Mouse (Mus musculus): Measurements from ENCODE around the gene Fam83f. TPM values are rescaled to one million over a fixed set of nuclear protein-coding genes. Genes with fewer than 3 reads are reported as not detected.
A peak's percentile ranks its signal among the peaks of the same experiment; 100 is the strongest.

Fam83f gene
- total RNA-seq, 4 experiments from 2014 or later = 0.28 to 0.50 (median 0.43) TPM

DNA sequence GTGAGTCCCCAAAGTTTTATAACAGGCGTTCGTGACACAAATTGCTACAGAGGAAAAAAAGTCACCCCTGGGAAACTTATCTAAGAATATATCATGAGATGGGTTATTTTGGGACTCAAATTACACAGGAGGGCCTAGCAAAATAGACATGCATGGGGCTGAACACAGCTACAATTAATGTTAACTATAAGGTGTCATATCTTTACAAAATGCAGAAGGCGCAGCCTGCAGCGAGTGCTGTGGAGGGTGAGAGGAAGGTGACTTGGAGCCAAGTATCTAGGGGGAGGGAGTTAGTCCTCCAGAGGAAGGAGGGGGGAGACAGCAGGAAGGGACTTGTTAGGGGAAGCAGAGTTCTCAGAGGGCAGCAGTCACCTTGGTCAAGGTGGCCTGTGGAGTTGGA, 7.2 kb upstream of the Fam83f start:
- DNase-seq (ENCODE audit: low spot score in 2 of 2) = no peak

DNA sequence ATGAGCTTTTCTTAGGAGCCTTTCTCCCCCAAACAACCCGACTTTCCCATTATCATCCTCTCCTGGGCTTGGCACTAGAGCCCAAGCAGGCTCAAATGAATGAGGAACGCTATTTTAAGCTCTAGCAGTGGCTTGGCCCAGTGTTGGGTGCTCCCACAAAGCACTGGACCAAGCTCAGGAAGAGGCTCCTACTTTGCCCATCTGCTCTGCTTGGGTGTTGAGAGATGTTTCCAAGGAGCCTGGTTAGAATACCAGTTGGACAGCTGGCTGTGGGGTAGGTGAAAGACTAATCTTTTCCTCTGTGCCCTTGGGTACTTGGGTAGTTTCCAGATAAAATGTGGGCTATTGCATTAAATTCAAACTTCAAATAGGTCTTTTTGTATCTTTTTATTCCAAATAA, 1.2 kb downstream of the Fam83f start:
- peak in 1 of 2 experiments; percentile 65 for DNase-seq (ENCODE audit: low spot score in 2 of 2)

DNA sequence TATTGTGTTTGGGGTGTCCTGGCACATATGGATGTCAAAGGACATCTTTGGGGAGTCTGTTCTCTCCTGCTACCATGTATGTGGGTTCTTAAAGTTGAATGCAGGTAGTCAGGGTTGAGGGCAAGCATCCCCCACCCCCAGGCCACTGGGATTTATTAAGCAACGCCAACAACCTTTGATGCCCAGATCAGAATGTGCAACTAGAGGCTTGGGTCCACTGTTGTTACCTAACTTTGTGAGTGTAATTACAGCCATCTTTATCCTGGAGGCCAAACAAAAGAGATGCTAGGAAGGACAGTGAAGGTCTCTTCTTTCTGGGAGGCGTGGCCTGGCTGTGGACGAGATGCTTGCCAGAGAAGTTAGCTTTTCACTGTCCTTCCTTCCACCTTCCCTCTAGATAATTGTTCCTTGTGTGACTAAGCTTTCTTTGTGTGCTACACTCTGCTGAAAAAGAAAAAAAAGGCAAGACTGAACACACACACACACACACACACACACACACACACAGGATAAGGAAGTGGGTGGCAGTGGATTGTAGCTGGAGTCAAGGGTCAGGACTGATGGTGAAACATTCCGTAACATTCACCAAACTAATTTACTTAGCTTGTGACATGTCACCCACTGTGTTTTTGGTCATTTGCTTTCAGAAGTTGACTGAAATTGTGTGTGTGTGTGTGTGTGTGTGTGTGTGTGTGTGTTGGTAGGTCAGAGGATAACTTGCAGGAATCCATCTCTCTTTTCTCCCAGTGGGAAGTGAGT, 1.9 kb downstream of the Fam83f start:
- no peak for DNase-seq (ENCODE audit: low spot score in 2 of 2)

DNA sequence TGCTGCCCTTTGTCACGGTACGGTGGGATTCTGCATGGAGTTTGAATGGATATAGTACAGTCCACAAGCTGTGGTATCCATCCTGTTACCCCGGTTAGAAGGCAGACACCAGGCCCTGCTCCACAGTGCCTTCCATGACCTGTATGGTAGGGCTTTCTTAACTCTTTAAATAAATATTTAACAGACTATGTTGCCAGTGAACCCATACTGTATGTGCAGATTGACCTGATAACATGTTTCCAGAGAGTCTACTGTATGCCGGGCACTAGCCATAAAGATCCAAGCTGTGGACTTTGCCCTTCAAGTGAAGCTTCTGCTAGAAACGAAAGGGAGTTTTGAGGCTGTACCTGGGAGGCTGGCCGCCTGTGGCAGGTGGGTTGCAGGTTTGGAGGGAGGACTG, 3.1 kb downstream of the Fam83f start:
- DNase-seq (ENCODE audit: low spot score in 2 of 2) = no peak

DNA sequence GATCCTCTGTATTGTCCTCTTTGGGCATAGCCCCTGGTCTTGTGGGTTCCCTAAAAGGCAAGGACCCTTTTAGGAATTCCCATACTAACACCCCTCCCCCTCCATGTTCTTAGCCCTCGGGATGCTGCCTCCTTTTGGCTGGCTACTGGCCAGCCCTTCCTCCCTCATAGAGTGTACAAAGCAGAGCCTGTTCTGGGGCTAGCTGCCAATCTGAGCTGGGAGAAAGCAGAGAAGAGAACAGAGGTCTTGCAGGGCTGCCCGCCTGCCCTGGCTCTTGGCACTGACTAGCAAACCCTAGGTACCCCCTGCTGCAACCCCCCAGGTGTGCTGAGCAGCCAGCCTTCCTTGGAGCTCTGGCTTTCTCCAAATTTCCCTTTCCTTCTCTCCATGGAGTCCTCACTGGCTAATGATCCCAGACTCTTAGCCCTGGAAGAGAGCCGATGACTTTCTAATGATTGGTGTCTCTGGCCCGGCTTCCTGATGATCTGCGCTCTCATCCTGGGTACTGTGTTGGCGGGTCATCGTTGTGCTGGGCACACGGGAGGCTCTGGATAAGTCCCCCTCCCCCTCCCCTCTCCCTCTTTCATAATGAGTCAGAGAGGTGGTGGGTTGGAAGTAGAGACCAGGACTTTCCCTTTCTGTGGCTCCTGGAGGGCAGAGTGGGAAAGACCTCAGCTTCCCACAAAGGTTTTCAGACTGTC, 8.0 kb downstream of the Fam83f start:
- DNase-seq (ENCODE audit: low spot score in 2 of 2) = peak in 1 of 2 experiments; percentile 55

DNA sequence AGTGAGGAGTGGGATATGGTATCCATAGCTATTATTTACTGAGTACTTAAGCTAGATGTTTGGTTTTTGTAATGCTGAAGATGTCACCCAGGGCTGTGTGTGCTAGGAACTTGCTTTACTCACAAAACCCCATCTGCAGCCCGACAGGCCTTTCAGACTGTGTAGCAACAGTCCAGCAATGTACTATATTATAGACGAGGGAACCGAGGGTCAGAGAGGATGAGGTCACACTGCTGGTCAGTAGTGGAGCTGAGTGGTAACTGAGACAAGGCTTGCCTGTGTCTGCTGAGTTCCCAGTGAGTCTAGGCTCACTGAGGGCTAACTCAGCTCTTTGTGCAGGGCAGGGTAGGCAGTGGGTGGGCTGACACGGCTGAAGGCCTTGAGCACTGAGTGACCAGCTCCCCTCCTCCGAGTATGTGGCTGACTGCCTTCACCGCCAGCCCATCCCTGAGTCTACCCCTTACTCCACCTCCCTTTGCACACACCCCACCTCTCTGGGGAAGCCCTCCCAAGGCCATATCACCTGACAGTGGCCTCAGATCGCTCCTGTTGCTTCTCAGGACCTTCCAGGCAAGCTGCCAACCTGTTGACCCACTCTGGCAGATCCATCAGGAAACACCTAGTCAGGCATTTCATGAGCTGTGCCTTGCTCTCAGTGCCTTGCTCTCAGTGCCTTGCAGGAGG, 8.8 kb downstream of the Fam83f start:
- no peak for DNase-seq (ENCODE audit: low spot score in 2 of 2)

DNA sequence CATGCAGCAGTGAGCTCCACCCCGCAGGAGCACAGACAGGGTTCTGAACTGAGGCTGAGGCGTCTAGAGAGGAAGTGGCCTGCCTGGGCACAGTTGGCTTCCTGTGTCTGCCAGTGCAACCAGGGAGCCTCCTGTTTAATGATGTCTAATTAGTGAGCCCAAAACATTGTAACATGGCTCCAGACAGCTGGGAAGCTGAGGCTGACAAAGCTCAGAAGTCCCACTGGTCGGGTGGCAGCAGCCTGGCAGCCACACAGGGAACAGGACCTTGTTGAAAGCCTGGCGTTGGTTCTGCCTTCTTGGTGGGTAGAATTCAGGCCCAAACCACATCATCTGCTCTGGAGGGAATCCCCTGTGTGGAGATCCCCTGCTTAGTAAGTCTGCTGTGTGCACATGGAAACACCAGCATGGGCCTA, 9.8 kb downstream of the Fam83f start:
- no peak for DNase-seq (ENCODE audit: low spot score in 2 of 2)

DNA sequence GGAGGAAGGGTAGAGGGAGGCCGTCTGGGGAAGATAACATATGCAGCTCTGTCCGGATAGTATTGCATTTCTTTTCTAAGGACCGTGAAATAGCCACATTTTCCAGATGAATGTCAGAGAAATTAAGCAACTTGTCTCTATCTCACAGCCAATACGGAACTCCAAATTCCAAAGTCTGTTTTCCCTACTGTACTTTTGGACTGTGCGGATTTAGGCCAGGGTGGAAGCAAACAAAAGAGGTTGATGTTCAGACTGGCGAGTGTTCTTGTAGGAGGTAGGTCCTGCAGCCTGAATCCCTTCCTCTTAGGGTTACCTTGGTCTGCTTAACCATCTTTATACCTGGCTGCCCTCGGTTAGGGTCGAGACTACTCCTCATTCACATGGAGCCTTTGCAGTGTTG, 10.7 kb downstream of the Fam83f start:
- DNase-seq (ENCODE audit: low spot score in 2 of 2) = no peak

DNA sequence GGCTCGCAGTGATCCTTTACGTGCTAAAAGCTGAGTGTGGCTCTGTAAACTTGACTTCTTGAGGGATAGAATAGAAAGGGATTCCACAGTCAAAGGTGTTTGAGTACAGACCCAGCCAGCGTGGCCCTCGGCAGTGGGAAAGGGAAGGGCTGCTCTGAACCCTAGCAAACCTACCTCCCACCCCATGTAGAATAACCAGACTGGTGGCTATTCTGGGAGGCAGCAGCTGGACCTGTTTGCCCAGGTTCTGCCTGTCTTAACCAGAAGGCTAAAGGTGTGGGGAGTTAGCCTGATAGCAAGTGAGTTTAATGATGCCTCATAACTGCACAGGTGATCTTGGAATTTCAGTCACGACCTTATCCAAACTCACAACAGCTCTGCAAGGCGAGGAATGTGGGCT, 11.5 kb downstream of the Fam83f start:
- no peak for DNase-seq (ENCODE audit: low spot score in 2 of 2)

DNA sequence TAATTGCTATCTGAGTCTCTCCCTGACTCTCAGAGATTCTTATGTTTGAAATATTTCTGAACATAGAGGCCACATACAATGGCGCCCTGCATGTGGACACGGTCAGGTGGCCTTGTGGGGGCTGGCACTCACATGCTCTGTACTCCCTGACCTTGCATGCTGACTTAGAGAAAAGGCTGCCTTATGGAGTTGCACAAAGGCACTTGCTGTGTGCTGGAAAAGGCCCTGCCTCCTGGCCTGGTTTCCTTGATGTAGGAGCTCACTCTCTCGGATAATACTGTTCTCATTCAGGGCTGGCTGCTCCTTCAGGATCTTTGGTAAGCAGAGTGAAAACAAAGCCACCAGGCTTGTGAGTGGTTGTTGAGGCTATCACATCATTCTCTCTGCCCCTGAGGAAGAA, 12.3 kb downstream of the Fam83f start:
- no peak for DNase-seq (ENCODE audit: low spot score in 2 of 2)

DNA sequence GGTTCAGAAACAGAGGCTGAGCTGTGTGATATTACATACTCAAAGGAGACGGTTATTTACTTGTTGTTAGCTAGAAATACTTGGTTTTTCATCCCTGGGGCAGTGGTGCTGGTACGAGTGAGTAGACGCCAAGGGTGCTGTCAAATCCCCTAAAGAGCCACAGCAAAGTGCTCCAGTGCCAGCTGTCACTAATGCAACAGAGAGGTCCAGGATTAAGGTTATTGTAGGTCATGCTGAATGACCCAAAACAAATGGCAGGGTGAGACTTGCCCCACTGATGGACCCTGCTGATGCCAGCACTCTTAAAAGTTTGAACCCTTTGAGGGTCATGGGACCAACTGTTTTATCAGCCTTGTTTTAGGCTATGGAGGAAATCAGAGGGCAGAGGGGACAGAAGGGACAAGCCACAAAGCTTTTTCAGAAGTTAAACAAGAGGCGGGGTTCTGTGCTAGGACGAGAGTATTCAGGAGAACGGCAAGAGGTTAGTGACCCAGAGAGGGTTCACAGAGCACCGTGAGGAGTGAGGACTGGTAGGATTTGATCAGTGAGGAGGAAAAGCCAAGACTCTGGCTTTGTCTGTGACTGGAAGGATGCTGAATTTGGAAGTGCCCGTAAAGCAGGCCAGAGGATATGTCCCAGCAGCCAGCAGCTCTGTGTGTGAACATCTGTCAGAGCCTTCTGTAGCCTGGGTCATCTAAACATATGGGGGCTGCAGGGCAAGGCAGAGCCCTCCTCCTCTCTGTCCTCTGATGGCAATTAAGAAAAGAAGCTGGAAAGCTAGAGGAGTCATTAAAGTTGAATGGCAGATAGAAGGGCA, 13.3 kb downstream of the Fam83f start:
- DNase-seq (ENCODE audit: low spot score in 2 of 2) = no peak

DNA sequence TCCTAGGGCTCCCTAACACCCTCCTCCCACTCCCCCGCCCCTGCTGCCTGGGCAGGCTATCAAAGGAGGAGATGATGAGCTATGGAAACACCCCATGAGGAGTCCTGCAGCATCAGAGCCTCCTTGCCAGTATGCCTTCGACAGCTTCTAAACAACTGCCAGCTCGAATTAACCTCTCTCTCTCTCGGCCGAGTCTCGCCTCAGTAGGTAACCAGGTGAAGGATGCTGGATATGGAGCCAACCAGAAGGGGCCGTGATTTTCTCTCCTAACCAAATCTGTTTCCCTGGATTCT, 13.9 kb downstream of the Fam83f start:
- DNase-seq (ENCODE audit: low spot score in 2 of 2) = no peak

DNA sequence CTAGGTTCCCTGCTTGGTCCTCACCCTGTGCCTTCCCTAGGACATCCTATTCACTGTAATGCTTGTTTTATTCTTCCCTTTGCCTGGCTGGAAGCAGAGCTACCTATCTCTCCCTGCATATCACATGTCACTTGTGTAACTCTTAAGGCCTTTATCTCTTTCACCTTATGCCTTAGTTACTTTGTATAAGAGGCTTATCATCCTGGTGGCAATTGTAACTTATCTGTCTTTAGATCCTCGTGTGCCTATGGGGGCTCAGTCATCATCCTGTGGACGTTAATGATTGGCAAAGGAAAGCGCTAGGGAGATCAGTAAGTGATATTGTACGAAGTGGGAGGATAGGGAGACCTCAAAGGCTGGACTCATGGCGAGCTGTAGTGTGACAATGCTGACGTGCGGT, 16.9 kb downstream of the Fam83f start:
- no peak for DNase-seq (ENCODE audit: low spot score in 2 of 2)

DNA sequence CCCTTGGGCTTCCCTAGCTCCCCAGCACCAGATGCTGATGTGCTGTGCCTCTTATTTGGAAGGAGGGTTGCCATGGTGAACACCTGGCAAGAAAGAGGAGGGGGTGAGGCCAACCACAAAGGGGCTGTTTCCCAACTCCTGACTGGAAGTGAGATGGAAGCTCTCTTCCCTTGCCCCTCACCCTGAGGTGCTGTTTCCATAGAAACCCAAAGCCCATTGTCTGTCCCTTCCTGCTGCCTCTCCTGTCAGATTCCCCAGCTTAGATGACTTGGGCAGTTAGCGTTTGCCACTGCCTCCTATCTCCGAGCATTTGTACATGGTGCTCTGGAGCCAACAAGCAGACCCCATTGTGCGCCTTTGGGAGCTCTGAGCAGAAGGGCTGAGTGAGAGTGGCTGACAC, 21.8 kb downstream of the Fam83f start:
- no peak for DNase-seq (ENCODE audit: low spot score in 2 of 2)

DNA sequence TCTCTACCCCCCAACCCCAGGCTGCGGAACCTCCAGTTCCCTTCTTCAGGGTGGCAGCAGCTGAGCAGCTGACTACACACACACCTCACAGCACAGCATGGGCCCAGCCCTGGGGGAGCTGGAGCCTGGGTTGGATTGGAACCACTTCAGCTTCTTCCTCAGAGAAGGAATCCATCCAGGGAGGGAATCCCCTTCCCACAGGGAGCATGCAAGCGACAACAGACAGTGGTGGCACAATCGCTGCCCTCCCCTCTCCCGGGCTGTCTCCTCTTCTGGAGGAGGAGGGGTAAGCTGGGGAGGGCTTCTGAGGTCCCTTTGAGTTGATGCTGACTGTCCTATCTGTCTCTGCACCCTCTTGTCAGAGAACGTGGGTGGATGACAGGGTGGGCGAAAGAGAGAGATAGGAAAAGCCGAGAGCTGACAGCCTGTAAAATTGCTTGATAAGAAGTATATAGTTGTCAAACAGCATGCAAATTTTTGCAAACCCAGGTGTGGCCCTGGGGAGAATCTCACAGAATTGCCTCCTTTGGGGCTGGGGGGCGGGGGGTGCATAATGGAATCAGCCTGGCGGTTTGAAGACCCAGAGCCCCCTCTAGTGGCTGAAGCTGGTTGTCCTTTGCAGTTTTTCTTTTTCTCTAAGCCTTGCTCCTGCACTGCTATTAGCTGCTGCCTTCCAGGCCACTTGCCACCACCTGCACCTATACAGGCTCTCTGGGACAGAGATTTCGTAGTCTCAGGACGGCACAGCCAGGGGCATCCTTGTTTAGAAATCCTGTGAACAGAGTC, 22.7 kb downstream of the Fam83f start:
- DNase-seq (ENCODE audit: low spot score in 2 of 2) = peak; percentile 46 to 58

DNA sequence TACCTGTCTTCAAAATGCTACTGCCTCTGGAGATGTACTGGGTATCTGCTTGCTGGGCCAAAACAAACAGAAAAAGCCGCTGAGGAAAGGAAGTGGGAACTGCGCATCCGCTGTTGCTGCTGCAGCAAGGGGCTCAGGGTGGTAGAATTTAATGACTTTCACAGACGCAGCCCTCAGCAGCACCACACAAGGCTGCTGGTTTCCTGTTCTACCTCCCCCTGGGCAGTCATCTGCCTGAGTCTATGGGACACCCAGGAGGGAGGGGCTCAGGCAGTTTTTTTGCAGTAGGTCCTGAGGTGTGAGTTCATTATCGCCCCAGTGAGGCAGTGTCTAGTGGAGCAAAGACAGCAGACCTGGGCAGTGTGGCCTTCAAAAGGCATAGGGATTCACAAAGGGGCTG, 25.9 kb downstream of the Fam83f start:
- no peak for DNase-seq (ENCODE audit: low spot score in 2 of 2)

DNA sequence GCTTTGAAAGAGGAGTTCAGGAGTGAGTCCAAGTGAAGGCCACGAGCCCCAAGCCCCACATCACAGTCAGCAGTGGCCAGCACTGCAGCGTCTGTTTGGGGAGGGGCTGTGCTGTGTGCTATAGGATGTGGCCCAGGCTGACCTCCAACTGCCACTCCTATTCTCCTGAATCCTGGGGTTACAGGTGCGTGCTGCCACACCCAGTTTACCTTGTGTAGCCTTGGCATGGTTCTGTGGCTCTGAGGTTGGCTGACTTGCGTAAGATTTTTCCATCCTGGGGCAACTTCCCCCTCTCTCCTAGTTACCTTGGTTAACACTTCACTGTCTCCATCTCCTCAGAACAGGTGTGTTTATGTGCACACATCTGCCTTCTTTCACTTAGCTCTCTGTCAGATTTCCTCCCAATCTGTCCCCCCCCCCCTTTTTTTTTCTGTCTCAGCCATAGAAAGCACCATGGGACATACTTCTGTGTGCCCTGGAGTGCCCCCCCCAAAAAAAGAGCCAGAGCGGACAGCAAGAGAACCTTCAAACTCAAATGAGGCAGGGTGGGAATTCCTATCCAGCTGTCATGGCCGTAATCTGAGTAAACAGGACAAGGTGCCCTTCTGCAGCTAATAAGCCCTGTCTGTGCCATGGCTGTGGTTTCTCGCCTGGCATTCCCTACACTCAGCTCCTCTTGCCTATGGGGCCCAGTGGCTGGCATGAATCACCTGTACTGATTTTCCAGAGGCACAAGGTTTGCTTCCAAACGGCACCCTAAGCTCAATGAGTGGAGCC, 30.0 kb downstream of the Fam83f start:
- DNase-seq (ENCODE audit: low spot score in 2 of 2) = no peak

DNA sequence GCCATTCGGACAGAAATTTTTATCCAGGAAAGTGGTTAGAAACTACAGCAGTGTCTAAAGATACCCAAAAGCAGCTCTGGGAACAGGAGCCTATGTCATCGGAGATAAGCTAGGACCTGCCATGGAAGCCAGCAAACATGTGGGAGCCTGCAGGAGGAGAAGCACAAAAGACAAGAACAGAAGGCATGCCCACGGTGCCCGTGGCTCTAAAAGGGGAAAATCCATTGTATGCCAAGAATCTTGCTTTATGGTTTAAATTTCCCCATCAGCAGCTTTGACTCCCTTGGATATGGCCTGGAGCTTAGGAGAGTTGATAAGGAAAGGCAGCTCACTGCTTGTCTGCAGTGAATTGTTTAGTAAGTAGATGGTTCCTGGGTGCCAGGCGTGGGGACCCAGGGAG, 31.3 kb downstream of the Fam83f start:
- peak in 1 of 2 experiments; percentile 28 for DNase-seq (ENCODE audit: low spot score in 2 of 2)

DNA sequence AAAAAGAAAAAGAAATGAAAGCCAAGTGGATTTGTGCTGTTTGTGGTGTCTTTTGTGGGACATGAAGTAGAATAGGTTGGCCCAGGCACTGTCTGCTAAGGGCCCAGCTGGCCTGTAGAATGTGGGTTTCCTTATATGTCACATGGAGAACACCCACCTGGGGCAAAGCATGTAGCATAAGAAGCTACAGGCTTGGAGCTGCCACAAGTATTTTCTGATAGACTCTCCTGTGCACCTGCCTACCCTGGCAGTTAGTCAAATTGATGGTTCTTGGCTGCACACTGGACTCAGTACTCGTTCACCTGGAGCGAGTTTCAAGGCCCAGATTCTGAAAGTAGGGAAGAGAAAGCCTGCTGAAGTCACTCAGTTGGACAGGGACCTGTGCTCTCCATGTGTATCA, 31.8 kb downstream of the Fam83f start:
- no peak for DNase-seq (ENCODE audit: low spot score in 2 of 2)

DNA sequence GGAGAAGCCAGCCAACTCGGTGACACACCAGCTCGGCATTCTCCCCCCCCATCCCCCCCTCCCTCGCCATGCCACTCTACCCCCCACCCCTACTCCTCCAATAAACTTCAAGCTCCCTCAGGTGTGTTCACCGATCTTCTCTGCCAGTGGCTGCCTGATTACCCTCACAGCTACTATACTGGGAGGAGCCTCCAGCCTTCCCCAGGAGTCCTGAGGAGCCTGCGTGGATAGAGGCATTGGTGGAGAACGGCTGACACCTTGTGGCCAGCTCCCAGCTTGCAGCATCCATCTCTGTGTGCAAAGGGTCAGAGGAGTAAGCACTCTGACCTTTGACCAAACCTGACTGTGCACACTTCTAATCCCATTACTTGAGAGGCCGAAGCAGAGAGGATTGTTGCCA, 32.6 kb downstream of the Fam83f start:
- peak; percentile 61 to 68 for DNase-seq (ENCODE audit: low spot score in 2 of 2)

Data from left cerebral cortex, adult 8-10 months (tissue).